Mouse (Mus musculus): ENCODE results near the gene Fibp.

GRCm38 (mm10) chr19:5466916-5467500 lies 6.6 kb downstream of the Fibp start:
- TF ChIP-seq CTCF (conservative IDR thresholded peaks at IDR 0.05; ENCODE audit: insufficient read depth, insufficient read length, low read depth, low read length) (no peak), POLR2A (IDR thresholded peaks at IDR 0.05; ENCODE audit: low read depth, low read length) (no peak)
